Mouse (Mus musculus) macrophage (primary cell): ENCODE results near the gene Crabp2. TPM values are rescaled to one million over a fixed set of nuclear protein-coding genes. Genes with fewer than 3 reads are reported as not detected.
"Not testable (repeated sequence)": the region's sequence is repeated elsewhere in the genome, so short reads cannot be mapped to it uniquely, and the experiment has no call there.

Experiments used
- H3K27ac ChIP-seq: fragments of 350-480 bp; formaldehyde crosslinking; 2 replicates; pipeline ENCODE4 v1.9.0; 2021
- H3K36me3 ChIP-seq: fragments of 350-480 bp; formaldehyde crosslinking; 2 replicates; pipeline ENCODE4 v1.9.0; 2021; ENCODE audit errors: inconsistent target
- H3K4me3 ChIP-seq: fragments of 350-480 bp; formaldehyde crosslinking; 2 replicates; pipeline ENCODE4 v1.9.0; 2021; ENCODE audit errors: inconsistent target
- H3K79me2 ChIP-seq: fragments of 350-480 bp; formaldehyde crosslinking; 2 replicates; pipeline ENCODE4 v1.9.0; 2021; ENCODE audit errors: inconsistent target
- WGBS: methylation state at CpG from one replicate; pipeline ENCODE4 v1.1.7; 2026; ENCODE audit warnings: inconsistent platforms; ENCODE audit not compliant: missing documents; 5-methylcytosine and 5-hydroxymethylcytosine counted together
- polyA plus RNA-seq: library from polyadenylated mRNA; stranded (reverse); fragments of 250-400 nt; gene quantifications from 3 replicates; pipeline ENCODE4 v1.2.4, GENCODE M21; 2018; ENCODE audit warnings: inconsistent platforms
- total RNA-seq, 78 experiments: library from RNA; depleted of rRNA; stranded (reverse); fragments of 250-400 nt; gene quantifications; 1 replicate in 9 of 78; 2 replicates in 24 of 78; 3 replicates in 43 of 78; 4 replicates in 2 of 78; pipeline ENCODE4 v1.2.4; 2018; ENCODE audit warnings: inconsistent platforms in 56 of 78

Gene Crabp2
- total RNA-seq (2018; cell fraction: chromatin; rRNA removed) = 10 to 100 TPM in 1 of 26 experiments, not detected in 25; 12.5 TPM
- under 1 TPM in 1 of 26 experiments, not detected in 25; 0.24 TPM for total RNA-seq (2018; cell fraction: cytosol; rRNA removed)
- 1 to 10 TPM in 2 of 26 experiments, under 1 TPM in 3, not detected in 21; 0.61 to 3.5 (median 0.93) TPM for total RNA-seq (2018; cell fraction: nucleus; rRNA removed)
- not detected in 3 replicates for polyA plus RNA-seq

DNA sequence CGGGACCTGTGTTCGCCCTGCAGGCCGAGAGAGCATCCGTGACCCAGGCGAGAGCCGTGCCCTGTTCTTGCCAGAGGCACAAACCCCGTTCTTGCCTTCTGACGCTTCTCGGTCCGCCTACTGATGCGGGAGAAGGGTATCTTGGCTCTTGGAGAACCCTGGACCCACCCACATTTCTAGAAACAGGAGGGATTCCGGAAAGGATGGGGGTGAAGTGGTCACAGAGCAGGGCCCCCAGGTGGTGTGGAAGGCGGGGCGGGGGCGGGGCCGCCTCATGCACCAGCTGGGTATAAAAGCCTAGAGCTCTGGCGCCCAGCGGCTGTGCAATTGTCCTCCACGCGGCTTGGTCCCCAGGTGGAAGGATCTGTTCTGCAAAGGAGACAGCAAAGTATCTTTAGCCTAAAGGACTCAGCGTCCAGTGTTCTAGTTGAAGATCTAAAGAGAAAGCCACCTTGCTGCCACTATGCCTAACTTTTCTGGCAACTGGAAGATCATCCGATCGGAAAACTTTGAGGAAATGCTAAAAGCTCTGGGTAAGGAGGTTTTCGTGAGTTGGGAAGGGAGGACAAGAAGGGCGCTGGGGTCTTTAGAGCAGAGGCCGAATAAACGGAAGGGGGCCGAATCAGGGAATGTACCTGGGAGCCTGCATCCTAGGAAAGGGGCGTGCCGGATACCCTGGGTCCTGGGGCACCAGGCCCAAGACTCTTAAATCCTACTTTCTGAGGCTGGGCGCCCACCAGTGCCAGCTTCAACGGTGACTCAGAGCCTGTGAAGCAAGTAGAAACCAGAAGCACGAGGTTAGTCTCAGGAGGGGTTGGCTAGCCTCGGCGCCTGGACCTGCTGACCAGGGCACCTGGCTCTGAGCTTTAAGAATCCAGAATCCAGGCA lies at the start of gene Crabp2:
Crabp2 (plus strand) TSS at position 289 of the 888 bp plus-strand sequence.
- WGBS = 4% methylated on average over 35 of the region's 35 CpGs
- H3K79me2 ChIP-seq = no peaks in the 10 kb centered on the region

DNA sequence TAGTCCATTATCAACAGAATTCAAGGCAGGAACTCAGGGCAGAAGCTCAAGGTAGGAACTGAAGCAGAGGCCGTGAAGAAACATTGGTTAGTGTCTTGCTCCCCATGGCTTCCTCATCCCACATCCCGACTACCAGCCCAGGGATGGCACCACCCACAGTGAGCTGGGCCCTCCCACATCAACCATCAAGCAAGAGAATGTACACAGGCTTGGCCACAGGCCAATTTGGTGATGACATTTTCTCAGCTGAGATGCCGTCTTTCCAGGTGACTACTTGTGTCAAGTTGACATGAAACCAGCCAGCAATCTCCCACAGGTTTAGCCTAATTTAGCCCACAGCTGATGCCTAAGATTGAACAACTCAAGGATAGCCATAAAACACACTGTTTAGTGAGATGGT lies 49.2 kb upstream of the Crabp2 start:
- Histone ChIP-seq H3K27ac (no peak overlapping the region), H3K79me2 (no peaks in the 10 kb centered on the region), H3K4me3 (no peak overlapping the region), H3K36me3 (no peaks in the 10 kb centered on the region)
- WGBS = 84% methylated on average over 3 of the region's 3 CpGs

More for the DNA sequence above, at the start of gene Crabp2:
- no peak within 1 kb of the TSS for H3K27ac ChIP-seq
- H3K4me3 ChIP-seq = no peak within 1 kb of the TSS
- H3K36me3 ChIP-seq = no peaks in the 10 kb centered on the region

DNA sequence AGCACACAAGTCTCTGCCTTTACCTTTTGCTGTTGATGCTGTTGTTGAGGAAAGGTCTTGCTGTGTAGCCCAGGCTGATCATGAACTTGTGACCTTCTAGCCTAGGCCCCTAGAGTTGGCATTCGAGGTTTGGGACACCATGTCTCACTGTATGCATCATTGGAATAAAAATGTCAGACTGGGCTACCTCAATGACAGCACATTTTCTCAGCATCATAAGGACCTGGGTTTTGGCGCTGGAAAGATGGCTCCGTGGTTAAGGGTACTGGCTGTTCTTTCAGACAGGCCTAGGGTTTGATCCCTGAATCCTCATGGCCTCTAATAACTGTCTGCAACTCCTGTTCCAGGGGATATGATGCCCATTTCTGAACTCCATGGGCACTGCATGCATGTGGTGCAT lies 48.7 kb upstream of the Crabp2 start:
- H3K36me3 ChIP-seq = no peaks in the 10 kb centered on the region
- no peak overlapping the region for H3K4me3 ChIP-seq
- H3K79me2 ChIP-seq = no peaks in the 10 kb centered on the region
- WGBS = 100% methylated on average over 1 of the region's 3 CpGs
- H3K27ac ChIP-seq = no peak overlapping the region

DNA sequence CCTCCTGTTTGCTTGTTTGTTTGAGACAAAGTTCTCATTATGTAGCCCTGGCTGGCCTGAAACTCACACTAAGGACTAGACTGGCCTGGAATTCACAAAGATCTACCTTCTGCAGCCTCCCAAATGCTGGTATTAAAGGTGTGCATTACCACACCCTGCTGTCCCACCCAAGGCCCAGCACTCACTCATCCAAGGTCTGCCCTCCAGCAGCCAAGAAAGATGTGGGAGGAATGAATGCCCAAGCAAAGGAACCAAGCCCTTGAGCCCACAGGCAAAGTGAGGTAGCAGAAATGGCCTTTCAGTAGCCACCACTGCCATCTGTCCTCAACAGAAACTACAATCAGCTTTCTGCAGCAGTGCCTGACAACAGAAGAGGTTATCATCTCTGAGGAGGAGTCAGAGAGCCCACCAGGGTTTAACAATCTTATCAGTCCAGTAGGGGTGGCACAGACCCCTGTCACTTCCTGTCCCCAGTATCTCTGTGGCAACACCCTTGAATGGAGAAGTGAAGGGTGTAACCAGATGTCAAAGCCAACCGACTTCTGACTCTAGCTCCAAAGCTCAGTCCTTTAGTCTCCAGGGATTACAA lies 47.3 kb upstream of the Crabp2 start:
- 0% methylated on average over 1 of the region's 1 CpGs for WGBS
- no peaks in the 10 kb centered on the region for H3K79me2 ChIP-seq
- no peak overlapping the region for H3K27ac ChIP-seq
- H3K36me3 ChIP-seq = no peaks in the 10 kb centered on the region
- no peak overlapping the region for H3K4me3 ChIP-seq

DNA sequence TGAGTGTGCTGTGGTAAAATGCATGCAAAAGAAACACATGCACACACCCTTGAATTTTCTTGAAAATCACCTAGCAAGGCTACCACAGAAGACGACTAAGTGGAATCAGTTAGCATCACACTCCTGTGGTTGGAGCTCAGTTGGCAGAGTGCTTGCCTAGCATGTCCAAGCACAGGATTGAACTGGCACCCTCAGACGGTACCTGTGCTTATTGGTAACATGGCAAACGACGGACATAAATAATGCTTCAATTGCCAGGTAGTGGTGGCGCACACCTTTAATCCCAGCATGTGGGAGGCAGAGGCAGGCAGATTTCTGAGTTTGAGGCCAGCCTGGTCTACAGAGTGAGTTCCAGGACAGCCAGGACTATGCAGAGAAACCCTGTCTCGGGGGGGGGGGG lies 46.5 kb upstream of the Crabp2 start:
- H3K36me3 ChIP-seq, H3K79me2 ChIP-seq, H3K27ac ChIP-seq, H3K4me3 ChIP-seq: not testable (repeated sequence)
- WGBS = 69% methylated on average over 5 of the region's 6 CpGs

DNA sequence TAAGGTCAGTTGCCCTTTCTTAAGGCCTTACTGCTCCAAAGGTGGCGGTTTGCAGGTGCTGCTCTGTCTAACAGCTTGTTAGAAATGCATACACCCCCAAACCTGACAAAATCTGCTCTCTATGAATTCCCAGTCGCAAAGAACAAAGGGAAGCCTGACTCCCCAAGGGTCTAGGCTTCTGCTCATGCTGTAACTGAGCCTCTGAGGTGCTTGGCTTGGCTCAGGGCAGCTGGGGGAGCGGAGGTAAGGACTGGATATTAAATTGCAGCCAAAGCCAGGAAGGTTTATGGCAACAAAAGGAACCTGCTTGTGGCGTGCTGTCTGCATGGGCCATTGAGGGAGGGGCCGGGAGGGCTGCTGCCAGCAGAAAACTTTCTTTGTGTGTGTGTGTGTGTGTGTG lies 44.6 kb upstream of the Crabp2 start:
- Histone ChIP-seq H3K4me3 (no peak overlapping the region), H3K79me2 (peaks cover 21% of the 10 kb centered on the region), H3K27ac (no peak overlapping the region), H3K36me3 (no peaks in the 10 kb centered on the region)
- WGBS = 100% methylated on average over 3 of the region's 5 CpGs

DNA sequence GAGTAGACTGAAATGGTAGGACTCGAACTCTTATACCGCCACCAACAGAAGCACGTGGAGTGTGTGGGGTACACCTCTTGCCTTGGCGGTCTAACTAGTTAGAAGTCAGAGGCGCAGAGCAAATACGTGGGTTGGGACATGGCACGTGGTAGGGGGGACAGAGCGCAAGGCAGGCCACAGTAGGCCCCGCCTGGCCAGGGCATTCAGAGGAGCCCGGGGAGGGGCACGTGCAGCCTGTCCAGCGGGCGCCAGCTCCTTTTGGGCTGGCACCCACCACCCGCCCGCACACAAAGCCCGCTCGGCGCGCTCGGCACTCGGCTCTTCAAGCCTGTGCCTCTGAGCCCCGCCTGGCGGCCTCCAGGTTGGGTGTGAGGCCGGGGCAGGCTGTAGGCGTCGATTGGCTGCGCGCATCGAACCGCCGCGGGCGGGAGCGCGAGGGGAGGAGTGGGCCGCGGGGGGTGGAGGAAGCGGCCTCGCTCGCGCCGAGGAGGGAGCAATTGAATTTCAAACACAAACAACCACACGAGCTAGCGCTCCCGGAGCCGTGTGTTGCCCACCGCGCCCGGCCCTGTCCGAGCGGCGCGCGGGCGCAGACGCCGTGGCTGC lies 42.5 kb upstream of the Crabp2 start, which contains the start of gene Hdgf:
Hdgf (plus strand) TSS at position 442 of the 606 bp plus-strand sequence.
- Histone ChIP-seq H3K79me2 (peaks cover 43% of the 10 kb centered on the region), H3K36me3 (no peaks in the 10 kb centered on the region), H3K27ac (peak within 1 kb of the TSS; percentile 66), H3K4me3 (peak within 1 kb of the TSS; percentile 84)
- WGBS = 1% methylated on average over 57 of the region's 57 CpGs

DNA sequence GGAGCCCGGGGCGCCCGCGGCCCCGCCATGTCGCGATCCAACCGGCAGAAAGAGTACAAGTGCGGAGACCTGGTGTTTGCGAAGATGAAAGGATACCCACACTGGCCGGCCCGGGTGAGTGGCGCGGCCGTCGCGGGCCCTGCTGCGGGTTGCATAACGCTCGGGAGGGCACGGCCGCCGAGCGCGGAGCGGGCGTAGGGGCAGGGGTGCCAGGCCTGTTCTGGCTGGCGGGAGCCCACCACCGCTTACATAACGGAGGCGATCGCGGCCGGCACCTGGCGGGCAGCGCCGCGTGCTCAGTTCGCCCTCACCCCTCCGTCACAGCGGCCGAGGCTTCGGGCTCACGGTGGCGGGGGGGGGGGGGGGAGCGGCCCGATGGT lies 41.9 kb upstream of the Crabp2 start:
- 3% methylated on average over 39 of the region's 47 CpGs for WGBS
- H3K27ac ChIP-seq = peak overlapping the region; percentile 66; the same call in 1 of the 2 replicates
- H3K79me2 ChIP-seq = peaks cover 49% of the 10 kb centered on the region
- H3K4me3 ChIP-seq = peak overlapping the region; percentile 84
- H3K36me3 ChIP-seq = no peaks in the 10 kb centered on the region

DNA sequence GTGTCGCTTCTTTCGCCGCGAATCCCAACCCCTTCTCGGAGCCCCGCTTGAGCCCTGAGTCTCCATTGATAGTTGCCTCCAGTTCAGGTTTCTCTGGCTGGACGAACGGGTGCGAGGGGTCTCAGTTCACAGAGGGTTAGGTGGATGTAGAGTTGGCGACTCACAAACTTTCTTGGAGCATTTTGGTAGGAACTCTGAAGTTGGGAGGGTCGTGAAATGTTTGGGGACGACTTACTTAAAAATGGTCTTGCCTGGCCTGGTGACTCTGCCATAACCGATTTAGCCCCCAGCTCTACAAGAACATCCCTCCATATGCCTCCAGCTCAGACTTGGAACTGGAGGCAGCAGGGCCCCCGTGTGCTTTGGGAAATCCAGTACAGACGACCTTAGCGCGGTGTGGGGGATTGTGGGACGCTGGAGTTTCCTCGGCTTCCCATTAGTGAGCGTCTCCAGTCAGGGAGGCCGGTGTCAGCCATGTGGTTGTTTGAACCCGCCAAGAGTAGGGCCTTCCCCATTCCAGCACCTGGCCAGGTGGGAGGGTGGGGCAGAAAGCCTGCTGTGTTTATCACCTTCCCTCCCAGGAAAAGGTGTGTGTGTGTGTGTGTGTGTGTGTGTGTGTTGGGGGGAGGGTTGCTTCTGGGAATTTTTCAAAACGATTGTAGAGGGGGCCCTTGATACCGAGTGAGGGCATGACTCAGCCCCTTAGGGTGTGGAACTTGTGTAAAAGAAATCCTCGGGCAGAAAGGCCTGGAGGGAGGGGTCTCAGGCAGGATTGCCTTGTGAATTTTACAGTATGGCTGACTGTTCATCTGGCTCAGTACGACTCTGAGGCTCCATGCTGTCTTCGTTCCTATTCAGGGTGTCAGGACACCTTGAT lies 41.2 kb upstream of the Crabp2 start:
- under 1% methylated on average over 25 of the region's 27 CpGs for WGBS
- H3K4me3 ChIP-seq = peak overlapping the region; percentile 84
- H3K27ac ChIP-seq = peak overlapping the region; percentile 66
- H3K79me2 ChIP-seq = peaks cover 55% of the 10 kb centered on the region
- H3K36me3 ChIP-seq = no peaks in the 10 kb centered on the region

DNA sequence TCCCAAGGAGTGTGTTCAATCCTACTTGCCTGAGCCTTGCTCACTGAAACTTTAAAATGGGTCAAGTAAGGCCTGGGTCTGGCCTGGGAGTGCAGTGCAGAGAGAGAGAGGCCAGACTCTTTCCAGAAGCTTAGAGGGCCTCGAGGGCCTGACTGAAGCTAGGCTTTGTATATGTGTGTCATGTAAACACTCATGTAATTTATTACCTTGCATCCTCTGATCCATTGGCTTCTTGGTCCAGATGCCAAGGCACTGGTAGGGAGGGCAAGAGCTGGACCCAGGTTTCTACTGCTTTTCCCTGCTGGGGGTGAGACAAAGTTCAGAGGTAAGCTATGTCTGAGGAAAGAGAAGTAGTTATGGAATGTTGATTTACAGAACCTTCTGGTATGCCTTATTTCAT lies 40.6 kb upstream of the Crabp2 start:
- H3K36me3 ChIP-seq = no peaks in the 10 kb centered on the region
- H3K4me3 ChIP-seq = peak overlapping the region; percentile 84
- 29% methylated on average over 1 of the region's 1 CpGs for whole genome bisulfite sequencing
- H3K79me2 ChIP-seq = peaks cover 62% of the 10 kb centered on the region
- peak overlapping the region; percentile 66 for H3K27ac ChIP-seq

DNA sequence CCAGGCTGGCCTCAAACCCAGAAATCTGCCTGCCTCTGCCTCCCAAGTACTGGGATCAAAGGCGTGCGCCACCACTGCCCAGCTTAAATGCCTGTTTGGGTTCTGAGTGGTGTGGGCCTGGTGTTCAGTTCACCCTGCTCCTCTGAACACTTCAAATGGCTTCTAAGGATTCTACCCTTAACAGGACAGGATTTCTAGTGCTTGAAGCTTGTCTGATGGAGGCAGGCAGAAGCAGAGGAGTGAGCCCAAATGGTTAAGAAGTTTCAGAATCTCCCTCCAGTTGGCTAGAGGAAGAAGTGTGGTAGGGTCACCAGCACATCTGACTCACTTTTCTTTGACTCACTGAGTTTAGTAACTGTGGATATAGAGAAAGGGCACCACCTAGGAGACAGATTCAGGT lies 39.1 kb upstream of the Crabp2 start:
- 86% methylated on average over 2 of the region's 2 CpGs for WGBS
- Histone ChIP-seq H3K27ac (peak overlapping the region; percentile 85), H3K79me2 (peaks cover 73% of the 10 kb centered on the region), H3K4me3 (no peak overlapping the region), H3K36me3 (peaks cover 13% of the 10 kb centered on the region; the same call in 1 of the 2 replicates)

DNA sequence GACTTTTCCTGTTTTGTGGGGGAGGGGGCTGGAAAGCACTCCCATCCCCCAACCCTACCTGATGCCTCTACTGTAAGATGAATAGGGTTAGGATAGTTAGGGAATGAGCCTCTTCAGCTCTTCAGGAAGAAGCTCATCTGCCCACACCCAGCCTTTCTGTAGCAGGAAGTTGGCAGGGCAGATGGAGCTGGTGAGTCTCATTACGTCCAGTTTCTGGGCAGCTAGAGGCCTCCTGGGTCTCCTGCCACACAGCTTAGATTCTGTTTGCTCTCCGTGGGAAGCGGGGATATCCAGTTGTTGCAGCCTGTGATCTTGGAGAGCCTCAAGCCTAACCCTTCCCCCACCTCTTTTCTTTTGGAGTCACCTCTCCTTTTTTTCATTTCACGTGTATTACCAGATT lies 38.6 kb upstream of the Crabp2 start:
- peak overlapping the region; percentile 85 for H3K27ac ChIP-seq
- 40% methylated on average over 4 of the region's 4 CpGs for WGBS
- H3K36me3 ChIP-seq = peaks cover 18% of the 10 kb centered on the region; the same call in 1 of the 2 replicates
- peak overlapping the region; percentile 28; the same call in 1 of the 2 replicates for H3K4me3 ChIP-seq
- H3K79me2 ChIP-seq = peaks cover 73% of the 10 kb centered on the region

DNA sequence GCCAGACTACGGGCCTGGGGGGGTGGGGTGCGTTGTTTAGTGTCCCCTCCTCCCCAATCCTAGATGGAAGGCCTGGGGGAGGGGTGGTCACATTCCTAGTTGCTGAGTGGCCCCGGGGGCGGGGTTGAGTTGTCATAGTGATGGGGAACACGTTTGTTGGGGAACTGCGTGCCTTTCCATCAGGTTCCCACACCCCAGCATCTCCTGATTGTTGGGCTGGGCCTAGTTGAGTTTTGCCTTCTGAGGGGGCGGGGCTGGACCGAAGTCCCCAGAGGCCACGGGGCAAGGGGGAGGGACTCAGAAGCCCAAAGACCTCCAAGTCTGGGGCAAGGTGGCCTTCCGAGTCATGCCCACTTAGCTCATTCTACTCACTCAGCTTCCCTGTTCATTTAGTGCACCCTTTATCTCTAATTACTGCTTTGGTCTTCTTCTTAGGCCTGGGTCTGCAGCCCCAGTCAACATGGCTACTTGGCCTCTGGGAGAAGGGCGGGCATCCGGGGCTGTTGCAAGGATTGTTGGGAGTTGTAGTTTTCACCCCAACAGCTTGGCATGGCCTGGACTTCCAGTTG lies 37.8 kb upstream of the Crabp2 start:
- WGBS = 26% methylated on average over 12 of the region's 12 CpGs
- Histone ChIP-seq H3K27ac (peak overlapping the region; percentile 85), H3K4me3 (peak overlapping the region; percentile 28; the same call in 1 of the 2 replicates), H3K36me3 (peaks cover 26% of the 10 kb centered on the region; the same call in 1 of the 2 replicates), H3K79me2 (peaks cover 73% of the 10 kb centered on the region)
